Mouse (Mus musculus): ENCODE results near the gene Cdkn2a.

Gene Cdkn2a

GRCm38 (mm10) chr4:89294486-89295440, at the start of gene Cdkn2a:
Cdkn2a (minus strand) TSS chr4:89294653.
- DNase-seq = no peak

GRCm38 (mm10) chr4:89313461-89313860, 19.0 kb upstream of the Cdkn2a start:
- DNase-seq = no peak

- DNase-seq = peak; percentile 42
Measured at GRCm38 (mm10) chr4:89310491-89311254, 16.2 kb upstream of the Cdkn2a start, which contains the start of gene Cdkn2b. Cdkn2b (minus strand) TSS chr4:89311039.

- no peak for DNase-seq
Measured at GRCm38 (mm10) chr4:89309996-89310395, 15.5 kb upstream of the Cdkn2a start.

- no peak for DNase-seq
Measured at GRCm38 (mm10) chr4:89308001-89308400, 13.5 kb upstream of the Cdkn2a start.

- no peak for DNase-seq
Measured at GRCm38 (mm10) chr4:89306798-89307365, 12.4 kb upstream of the Cdkn2a start.

GRCm38 (mm10) chr4:89305691-89306090, 11.2 kb upstream of the Cdkn2a start:
- DNase-seq = no peak

- no peak for DNase-seq
Measured at GRCm38 (mm10) chr4:89303281-89303995, 9.0 kb upstream of the Cdkn2a start.

- no peak for DNase-seq
Measured at GRCm38 (mm10) chr4:89302129-89302528, 7.7 kb upstream of the Cdkn2a start.

- DNase-seq = no peak
Measured at GRCm38 (mm10) chr4:89299721-89300120, 5.3 kb upstream of the Cdkn2a start.

GRCm38 (mm10) chr4:89295441-89296220, 1.2 kb upstream of the Cdkn2a start:
- no peak for DNase-seq

- DNase-seq = no peak
Measured at GRCm38 (mm10) chr4:89294091-89294485, 365 bp downstream of the Cdkn2a start.

GRCm38 (mm10) chr4:89293516-89293915, 937 bp downstream of the Cdkn2a start:
- no peak for DNase-seq

GRCm38 (mm10) chr4:89289028-89289427, 5.4 kb downstream of the Cdkn2a start:
- DNase-seq = no peak

- no peak for DNase-seq
Measured at GRCm38 (mm10) chr4:89286566-89286965, 7.9 kb downstream of the Cdkn2a start.

- no peak for DNase-seq
Measured at GRCm38 (mm10) chr4:89285688-89286087, 8.8 kb downstream of the Cdkn2a start.

GRCm38 (mm10) chr4:89282661-89283060, 11.8 kb downstream of the Cdkn2a start:
- DNase-seq = no peak

GRCm38 (mm10) chr4:89282036-89282566, 12.4 kb downstream of the Cdkn2a start:
- DNase-seq = no peak

- no peak for DNase-seq
Measured at GRCm38 (mm10) chr4:89281236-89281635, 13.2 kb downstream of the Cdkn2a start.

GRCm38 (mm10) chr4:89279641-89280040, 14.8 kb downstream of the Cdkn2a start:
- DNase-seq = no peak

GRCm38 (mm10) chr4:89277381-89277940, 17.0 kb downstream of the Cdkn2a start:
- DNase-seq = no peak
